Mouse (Mus musculus): ENCODE results near the gene Zfp691. TPM values are rescaled to one million over a fixed set of nuclear protein-coding genes. Genes with fewer than 3 reads are reported as not detected.

The Zfp691 gene
- polyA plus RNA-seq, 1 experiment from 2014 or later: 8.1 TPM

DNA sequence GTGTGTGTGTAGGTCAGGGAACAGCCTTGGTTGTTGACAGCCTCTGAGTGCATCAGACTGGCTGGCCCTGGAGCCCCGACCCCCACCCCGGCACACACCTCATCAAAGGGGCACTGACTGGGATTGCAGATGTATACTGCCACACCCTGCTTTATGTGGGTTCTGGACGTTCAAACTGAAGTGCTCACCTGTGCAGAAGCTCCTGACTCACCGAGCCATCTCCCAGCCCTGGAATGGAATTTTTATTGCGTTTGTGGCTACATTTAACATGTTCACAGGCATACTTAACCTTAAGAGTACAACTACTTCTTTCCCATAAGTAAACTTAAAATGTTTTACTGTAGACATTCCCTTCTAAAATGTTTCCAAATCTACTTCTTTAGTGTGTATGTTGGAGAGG is 16.1 kb downstream of the Zfp691 start:
- Histone ChIP-seq H3K27me3 (replicated peaks; ENCODE audit: control insufficient read depth, insufficient read depth, low read length) (no peaks in the 10 kb centered on the region), H3K4me2 (no peak overlapping the region), H3K9me3 (ENCODE audit: control insufficient read depth, low read length) (no peaks in the 10 kb centered on the region), H3K4me1 (replicated peaks; ENCODE audit: control insufficient read depth, insufficient read depth, low read length) (no peaks in the 10 kb centered on the region), H3K27ac (ENCODE audit: low read depth, low read length) (no peak overlapping the region), H3K36me3 (ENCODE audit: control insufficient read depth, insufficient read depth, low read length) (no peaks in the 10 kb centered on the region), H3K9ac (ENCODE audit: low read depth, low read length) (no peak overlapping the region), H3K4me3 (ENCODE audit: low read depth, low read length) (no peak overlapping the region)
- ATAC-seq (replicated peaks; ENCODE audit: low FRiP score) (no peak), DNase-seq (ENCODE audit: low spot score) (no peak)
- 78% methylated on average over 5 of the region's 5 CpGs for WGBS

DNA sequence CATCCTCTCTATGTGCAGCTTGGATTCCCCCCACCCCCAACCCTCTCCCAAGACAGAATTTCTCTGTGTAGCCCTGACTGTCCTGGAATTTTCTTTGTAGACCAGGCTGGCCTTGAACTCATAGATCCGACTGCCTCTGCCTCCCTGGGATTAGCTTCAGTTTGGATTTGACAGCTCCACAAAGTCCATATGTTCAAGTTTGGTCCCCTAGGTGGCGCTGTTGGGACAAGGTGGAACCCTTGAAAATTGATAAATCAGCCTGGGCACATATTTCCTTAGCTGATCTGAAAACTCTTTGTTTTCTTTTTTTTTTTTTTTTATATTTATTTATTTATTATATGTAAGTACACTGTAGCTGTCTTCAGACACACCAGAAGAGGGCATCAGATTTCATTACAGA is 16.8 kb downstream of the Zfp691 start:
- 26% methylated on average over 2 of the region's 2 CpGs for WGBS
- Histone ChIP-seq H3K4me1 (replicated peaks; ENCODE audit: control insufficient read depth, insufficient read depth, low read length) (no peaks in the 10 kb centered on the region), H3K9ac (ENCODE audit: low read depth, low read length) (no peak overlapping the region), H3K27me3 (replicated peaks; ENCODE audit: control insufficient read depth, insufficient read depth, low read length) (no peaks in the 10 kb centered on the region), H3K27ac (ENCODE audit: low read depth, low read length) (no peak overlapping the region), H3K4me2 (no peak overlapping the region), H3K36me3 (ENCODE audit: control insufficient read depth, insufficient read depth, low read length) (no peaks in the 10 kb centered on the region), H3K9me3 (ENCODE audit: control insufficient read depth, low read length) (no peaks in the 10 kb centered on the region), H3K4me3 (ENCODE audit: low read depth, low read length) (no peak overlapping the region)
- ATAC-seq (replicated peaks; ENCODE audit: low FRiP score) (no peak), DNase-seq (ENCODE audit: low spot score) (no peak)

DNA sequence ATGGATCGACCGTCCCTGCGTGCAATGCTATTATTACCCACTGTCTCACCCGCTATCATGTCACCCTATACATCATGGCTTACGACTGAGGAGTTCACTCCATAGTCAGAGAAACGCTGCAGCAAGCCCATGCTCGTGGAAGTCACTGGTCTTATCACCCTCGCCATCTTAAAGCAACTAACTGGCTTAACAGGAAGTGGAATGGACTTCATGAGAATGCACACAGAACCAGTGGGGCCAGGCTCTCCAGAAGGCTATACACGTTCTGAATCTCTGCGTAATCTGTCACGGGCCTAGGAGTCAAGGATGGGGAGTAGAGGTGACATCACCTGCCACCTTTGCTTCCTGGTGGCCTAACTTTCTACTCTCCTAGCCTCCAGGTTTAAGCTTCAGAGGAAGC is 25.3 kb downstream of the Zfp691 start:
- DNase-seq (ENCODE audit: low spot score) (no peak), ATAC-seq (replicated peaks; ENCODE audit: low FRiP score) (no peak)
- WGBS: 67% methylated on average over 11 of the region's 11 CpGs
- Histone ChIP-seq H3K4me3 (ENCODE audit: low read depth, low read length) (no peak overlapping the region), H3K9me3 (ENCODE audit: control insufficient read depth, low read length) (no peaks in the 10 kb centered on the region), H3K4me1 (replicated peaks; ENCODE audit: control insufficient read depth, insufficient read depth, low read length) (no peaks in the 10 kb centered on the region), H3K27me3 (replicated peaks; ENCODE audit: control insufficient read depth, insufficient read depth, low read length) (no peaks in the 10 kb centered on the region), H3K9ac (ENCODE audit: low read depth, low read length) (no peak overlapping the region), H3K4me2 (no peak overlapping the region), H3K27ac (ENCODE audit: low read depth, low read length) (no peak overlapping the region), H3K36me3 (ENCODE audit: control insufficient read depth, insufficient read depth, low read length) (no peaks in the 10 kb centered on the region)

DNA sequence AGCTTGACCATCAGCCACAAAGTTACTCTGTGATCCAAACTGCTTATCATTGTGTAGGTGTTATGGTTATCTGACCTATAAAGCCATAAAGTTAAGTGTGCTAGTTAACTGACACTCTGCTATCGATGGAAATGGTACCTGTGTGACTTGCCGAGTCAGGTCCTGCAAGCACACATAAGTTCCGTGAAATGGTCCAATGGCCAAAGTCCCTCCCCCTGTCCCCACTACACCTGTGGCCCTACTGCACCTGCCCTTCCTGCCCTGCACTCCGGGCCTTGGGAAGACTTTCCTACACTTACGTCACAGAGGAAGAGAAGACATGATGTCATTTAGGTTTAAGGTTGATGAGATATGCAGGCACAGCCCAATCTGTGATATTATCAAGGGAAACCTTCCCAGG is 26.6 kb downstream of the Zfp691 start:
- Histone ChIP-seq H3K36me3 (ENCODE audit: control insufficient read depth, insufficient read depth, low read length) (no peaks in the 10 kb centered on the region), H3K27me3 (replicated peaks; ENCODE audit: control insufficient read depth, insufficient read depth, low read length) (no peaks in the 10 kb centered on the region), H3K4me3 (ENCODE audit: low read depth, low read length) (no peak overlapping the region), H3K4me2 (no peak overlapping the region), H3K9ac (ENCODE audit: low read depth, low read length) (no peak overlapping the region), H3K9me3 (ENCODE audit: control insufficient read depth, low read length) (no peaks in the 10 kb centered on the region), H3K4me1 (replicated peaks; ENCODE audit: control insufficient read depth, insufficient read depth, low read length) (peaks cover 3% of the 10 kb centered on the region; the same call in 1 of the 2 replicates), H3K27ac (ENCODE audit: low read depth, low read length) (no peak overlapping the region)
- ATAC-seq (replicated peaks; ENCODE audit: low FRiP score) (no peak), DNase-seq (ENCODE audit: low spot score) (no peak)
- WGBS: 83% methylated on average over 5 of the region's 5 CpGs

DNA sequence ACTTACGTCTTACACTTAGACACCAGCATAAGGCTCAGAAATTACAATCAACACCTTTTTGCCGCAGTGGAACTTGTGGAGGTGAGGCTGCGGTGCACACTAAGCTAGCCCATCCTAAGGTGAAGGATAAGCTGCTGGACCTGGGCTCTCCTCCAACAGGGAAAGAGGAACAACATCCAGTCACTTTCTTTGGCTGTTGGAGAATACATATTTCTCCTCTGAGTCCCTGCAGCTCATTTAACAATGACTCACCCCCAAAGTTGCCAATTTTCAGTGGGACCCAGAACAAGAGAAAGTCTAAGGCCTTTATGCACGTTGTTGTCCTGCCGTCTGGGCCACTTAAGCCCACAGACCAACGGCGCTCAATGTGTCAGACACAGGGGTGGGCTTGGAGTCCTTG is 27.2 kb downstream of the Zfp691 start:
- H3K27me3 ChIP-seq (replicated peaks; ENCODE audit: control insufficient read depth, insufficient read depth, low read length): no peaks in the 10 kb centered on the region
- ATAC-seq (replicated peaks; ENCODE audit: low FRiP score) (no peak), DNase-seq (ENCODE audit: low spot score) (no peak)
- no peaks in the 10 kb centered on the region for H3K9me3 ChIP-seq (ENCODE audit: control insufficient read depth, low read length)
- no peak overlapping the region for H3K4me2 ChIP-seq
- H3K4me1 ChIP-seq (replicated peaks; ENCODE audit: control insufficient read depth, insufficient read depth, low read length): peaks cover 4% of the 10 kb centered on the region; the same call in 1 of the 2 replicates
- H3K4me3 ChIP-seq (ENCODE audit: low read depth, low read length): no peak overlapping the region
- H3K27ac ChIP-seq (ENCODE audit: low read depth, low read length): no peak overlapping the region
- WGBS: 90% methylated on average over 7 of the region's 7 CpGs
- H3K9ac ChIP-seq (ENCODE audit: low read depth, low read length): no peak overlapping the region
- H3K36me3 ChIP-seq (ENCODE audit: control insufficient read depth, insufficient read depth, low read length): no peaks in the 10 kb centered on the region

DNA sequence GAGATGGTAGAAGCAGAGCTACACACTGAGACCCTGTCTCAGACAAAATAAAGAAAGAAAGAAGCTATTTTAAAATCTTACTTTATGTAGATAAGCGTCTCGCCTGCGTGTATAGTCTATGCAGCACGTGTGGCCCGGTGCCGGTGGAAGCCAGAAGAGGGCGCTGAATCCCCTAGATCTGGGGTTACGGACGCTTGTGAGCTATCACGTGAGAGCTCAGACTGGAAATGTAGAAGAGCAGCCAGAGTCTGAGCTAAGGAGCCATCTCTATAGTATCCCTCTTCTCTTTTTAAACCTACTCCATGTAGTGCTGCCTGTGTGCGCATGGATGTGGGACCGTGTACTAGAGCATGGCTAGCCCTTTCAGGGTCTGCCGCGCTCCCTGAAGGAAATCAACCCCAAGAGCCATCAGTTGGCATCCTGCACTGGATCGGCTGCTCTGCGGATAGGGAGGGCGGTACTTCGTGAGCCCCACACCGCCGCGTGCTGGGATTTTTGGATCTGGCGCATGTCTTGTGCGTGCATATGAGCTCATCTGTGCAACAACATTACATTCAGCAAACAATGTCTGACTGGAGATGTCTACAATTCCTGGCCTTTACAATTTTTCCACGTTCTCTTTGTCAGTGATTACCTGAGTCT is 31.6 kb downstream of the Zfp691 start:
- DNase-seq (ENCODE audit: low spot score) (peak; percentile 66), ATAC-seq (replicated peaks; ENCODE audit: low FRiP score) (peak; percentile 81)
- no peaks in the 10 kb centered on the region for H3K36me3 ChIP-seq (ENCODE audit: control insufficient read depth, insufficient read depth, low read length)
- H3K27ac ChIP-seq (ENCODE audit: low read depth, low read length): no peak overlapping the region
- peaks cover 14% of the 10 kb centered on the region for H3K4me1 ChIP-seq (replicated peaks; ENCODE audit: control insufficient read depth, insufficient read depth, low read length)
- 26% methylated on average over 24 of the region's 24 CpGs for WGBS
- no peaks in the 10 kb centered on the region for H3K9me3 ChIP-seq (ENCODE audit: control insufficient read depth, low read length)
- no peaks in the 10 kb centered on the region for H3K27me3 ChIP-seq (replicated peaks; ENCODE audit: control insufficient read depth, insufficient read depth, low read length)
- H3K4me2 ChIP-seq: peak overlapping the region; percentile 61
- H3K4me3 ChIP-seq (ENCODE audit: low read depth, low read length): peak overlapping the region; percentile 23; the same call in 1 of the 2 replicates
- no peak overlapping the region for H3K9ac ChIP-seq (ENCODE audit: low read depth, low read length)

DNA sequence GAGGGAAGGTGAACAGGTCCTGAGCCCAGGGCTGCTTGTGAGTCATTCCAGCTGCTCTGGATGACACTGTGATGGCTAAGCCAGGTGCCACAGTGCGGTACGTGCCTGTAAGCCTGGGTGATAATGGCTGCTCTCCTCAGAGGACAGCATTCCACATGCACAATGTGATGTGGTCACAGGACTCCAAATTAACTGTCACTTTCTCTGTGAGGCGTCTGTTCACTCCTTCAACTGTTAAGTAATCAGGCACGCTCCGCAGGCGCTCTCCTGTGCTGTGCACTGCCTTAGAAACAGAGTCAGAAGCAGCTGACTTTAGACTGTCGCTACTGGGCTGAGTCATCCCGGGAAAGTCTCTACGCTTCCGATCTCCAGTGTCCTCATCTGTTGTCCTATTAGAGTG is 32.8 kb downstream of the Zfp691 start:
- H3K4me2 ChIP-seq: peak overlapping the region; percentile 23; the same call in 1 of the 2 replicates
- no peak overlapping the region for H3K27ac ChIP-seq (ENCODE audit: low read depth, low read length)
- H3K27me3 ChIP-seq (replicated peaks; ENCODE audit: control insufficient read depth, insufficient read depth, low read length): no peaks in the 10 kb centered on the region
- no peak overlapping the region for H3K9ac ChIP-seq (ENCODE audit: low read depth, low read length)
- WGBS: 59% methylated on average over 10 of the region's 10 CpGs
- peaks cover 14% of the 10 kb centered on the region for H3K4me1 ChIP-seq (replicated peaks; ENCODE audit: control insufficient read depth, insufficient read depth, low read length)
- ATAC-seq (replicated peaks; ENCODE audit: low FRiP score) (no peak), DNase-seq (ENCODE audit: low spot score) (no peak)
- H3K4me3 ChIP-seq (ENCODE audit: low read depth, low read length): no peak overlapping the region
- no peaks in the 10 kb centered on the region for H3K9me3 ChIP-seq (ENCODE audit: control insufficient read depth, low read length)
- H3K36me3 ChIP-seq (ENCODE audit: control insufficient read depth, insufficient read depth, low read length): peaks cover 5% of the 10 kb centered on the region; the same call in 1 of the 2 replicates

DNA sequence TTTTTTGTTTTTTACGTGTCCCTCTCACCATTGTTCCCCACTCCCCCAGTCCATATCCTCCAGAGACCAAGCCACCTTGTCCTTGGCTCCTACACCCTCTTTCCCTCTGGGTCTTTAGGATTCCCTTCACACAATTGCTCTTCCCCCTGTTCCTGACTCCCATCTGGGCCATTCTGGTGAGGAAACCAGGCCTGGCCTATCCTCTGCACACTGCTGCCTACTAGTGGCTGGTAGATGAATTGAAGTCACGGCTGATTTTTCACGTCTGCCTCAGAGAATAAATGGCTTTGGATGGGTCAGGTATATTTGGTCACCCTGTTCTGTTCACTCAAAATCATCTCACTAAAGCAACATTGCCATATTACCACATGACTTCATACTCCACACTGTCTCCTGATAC is 33.9 kb downstream of the Zfp691 start:
- Histone ChIP-seq H3K9ac (ENCODE audit: low read depth, low read length) (no peak overlapping the region), H3K27me3 (replicated peaks; ENCODE audit: control insufficient read depth, insufficient read depth, low read length) (no peaks in the 10 kb centered on the region), H3K4me1 (replicated peaks; ENCODE audit: control insufficient read depth, insufficient read depth, low read length) (peaks cover 14% of the 10 kb centered on the region), H3K27ac (ENCODE audit: low read depth, low read length) (no peak overlapping the region), H3K36me3 (ENCODE audit: control insufficient read depth, insufficient read depth, low read length) (peaks cover 15% of the 10 kb centered on the region), H3K4me2 (no peak overlapping the region), H3K4me3 (ENCODE audit: low read depth, low read length) (no peak overlapping the region), H3K9me3 (ENCODE audit: control insufficient read depth, low read length) (no peaks in the 10 kb centered on the region)
- 43% methylated on average over 3 of the region's 3 CpGs for WGBS
- ATAC-seq (replicated peaks; ENCODE audit: low FRiP score) (no peak), DNase-seq (ENCODE audit: low spot score) (no peak)

DNA sequence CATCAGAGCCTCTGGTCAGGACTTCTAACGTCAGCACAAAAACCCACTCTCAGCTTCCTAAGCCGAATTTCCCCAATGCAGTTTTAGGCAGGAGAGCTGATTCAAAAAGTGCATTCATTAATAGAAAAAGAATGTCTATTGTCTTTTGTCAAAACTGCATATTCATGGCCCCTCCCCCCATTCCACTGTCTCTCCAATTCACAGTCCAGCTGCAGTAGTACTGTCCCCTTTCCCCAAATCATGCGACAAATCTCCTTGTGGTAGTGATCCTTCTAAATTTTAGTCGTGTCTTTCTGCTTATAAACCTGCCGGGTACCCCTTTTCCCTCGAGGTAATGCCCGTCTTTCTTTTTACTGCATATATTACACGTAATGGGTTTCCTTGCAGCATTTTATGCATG is 35.2 kb downstream of the Zfp691 start:
- WGBS: 71% methylated on average over 8 of the region's 8 CpGs
- H3K4me2 ChIP-seq: no peak overlapping the region
- DNase-seq (ENCODE audit: low spot score) (no peak), ATAC-seq (replicated peaks; ENCODE audit: low FRiP score) (no peak)
- H3K27me3 ChIP-seq (replicated peaks; ENCODE audit: control insufficient read depth, insufficient read depth, low read length): no peaks in the 10 kb centered on the region
- no peak overlapping the region for H3K4me3 ChIP-seq (ENCODE audit: low read depth, low read length)
- H3K9me3 ChIP-seq (ENCODE audit: control insufficient read depth, low read length): no peaks in the 10 kb centered on the region
- peaks cover 14% of the 10 kb centered on the region for H3K4me1 ChIP-seq (replicated peaks; ENCODE audit: control insufficient read depth, insufficient read depth, low read length)
- H3K36me3 ChIP-seq (ENCODE audit: control insufficient read depth, insufficient read depth, low read length): peaks cover 27% of the 10 kb centered on the region
- H3K9ac ChIP-seq (ENCODE audit: low read depth, low read length): no peak overlapping the region
- H3K27ac ChIP-seq (ENCODE audit: low read depth, low read length): no peak overlapping the region
